Mouse (Mus musculus) myocyte (in vitro differentiated cells): ENCODE results near the gene Mical2. TPM values are rescaled to one million over a fixed set of nuclear protein-coding genes. Genes with fewer than 3 reads are reported as not detected.
A peak's percentile ranks its signal among the peaks of the same experiment; 100 is the strongest.

Experiments
- H3K27me3 ChIP-seq: one replicate; pipeline ENCODE4 v1.6.1; 2011; ENCODE audit not compliant: control insufficient read depth, insufficient read depth, insufficient read length
- H3K36me3 ChIP-seq: one replicate; pipeline ENCODE4 v1.6.1; 2011; ENCODE audit not compliant: control insufficient read depth, insufficient read depth
- H3K4me2 ChIP-seq: one replicate; pipeline ENCODE4 v1.6.1; 2011; ENCODE audit warnings: low read depth, control low read depth
- H3K4me3 ChIP-seq: one replicate; pipeline ENCODE4 v1.5.1; 2011; ENCODE audit warnings: mild to moderate bottlenecking, control low read depth, moderate library complexity
- H3K79me2 ChIP-seq: one replicate; pipeline ENCODE4 v1.6.1; 2011; ENCODE audit not compliant: control insufficient read depth, insufficient read depth
- H3ac ChIP-seq: one replicate; pipeline ENCODE4 v1.6.1; 2011; ENCODE audit not compliant: control insufficient read depth, insufficient read length
- CEBPB ChIP-seq: IDR thresholded peaks from 2 replicates; pipeline ENCODE4 v1.6.1; 2011; ENCODE audit warnings: mild to moderate bottlenecking, moderate library complexity; ENCODE audit not compliant: poor library complexity, insufficient read depth, severe bottlenecking
- E2F4 ChIP-seq: IDR thresholded peaks from one replicate; pipeline ENCODE4 v1.6.1; 2011; ENCODE audit warnings: mild to moderate bottlenecking, control low read depth, moderate library complexity; ENCODE audit not compliant: insufficient read depth
- MAX ChIP-seq: IDR thresholded peaks from one replicate; pipeline ENCODE4 v1.6.1; 2011; ENCODE audit warnings: low read depth, mild to moderate bottlenecking, control low read depth
- MYOD1 ChIP-seq, 3 experiments: IDR thresholded peaks; one replicate each; pipeline ENCODE4 v1.6.1; 2011; ENCODE audit warnings: control low read depth in 2 of 3, low read depth in 2 of 3, mild to moderate bottlenecking in 2 of 3, moderate library complexity in 1 of 3; ENCODE audit not compliant: insufficient read length in 2 of 3, control insufficient read depth in 1 of 3
- MYOG ChIP-seq, 3 experiments: IDR thresholded peaks; one replicate each; pipeline ENCODE4 v1.6.1; 2011; ENCODE audit warnings: control low read depth in 2 of 3, low read depth in 2 of 3, mild to moderate bottlenecking in 2 of 3; ENCODE audit not compliant: insufficient read length in 2 of 3, control insufficient read depth in 1 of 3, insufficient read depth in 1 of 3
- POLR2A ChIP-seq: IDR thresholded peaks from one replicate; pipeline ENCODE4 v1.6.1; 2011; ENCODE audit warnings: low read depth, mild to moderate bottlenecking, control low read depth, moderate library complexity; ENCODE audit not compliant: insufficient read length
- POLR2AphosphoS2 ChIP-seq: IDR thresholded peaks from one replicate; pipeline ENCODE4 v1.6.1; 2011; ENCODE audit warnings: low read depth, control low read depth; ENCODE audit not compliant: insufficient read length
- REST ChIP-seq: IDR thresholded peaks from one replicate; pipeline ENCODE4 v1.6.1; 2011; ENCODE audit warnings: mild to moderate bottlenecking, control low read depth, moderate library complexity; ENCODE audit not compliant: insufficient read depth, insufficient read length
- SRF ChIP-seq: IDR thresholded peaks from one replicate; pipeline ENCODE4 v1.6.1; 2011; ENCODE audit warnings: low read depth; ENCODE audit not compliant: control insufficient read depth, insufficient read length
- TCF12 ChIP-seq: IDR thresholded peaks from one replicate; pipeline ENCODE4 v1.6.1; 2011; ENCODE audit warnings: mild to moderate bottlenecking, control low read depth; ENCODE audit not compliant: poor library complexity, insufficient read depth, severe bottlenecking
- TCF3 ChIP-seq: IDR thresholded peaks from one replicate; pipeline ENCODE4 v1.6.1; 2011; ENCODE audit warnings: low read depth, control low read depth; ENCODE audit not compliant: insufficient read length
- USF1 ChIP-seq: IDR thresholded peaks from one replicate; pipeline ENCODE4 v1.6.1; 2011; ENCODE audit warnings: low read depth, mild to moderate bottlenecking, control low read depth, moderate library complexity
- polyA plus RNA-seq: library from polyadenylated mRNA; unstranded; fragments of >200 nt; fragmentation: generic; extraction: Trizol; gene quantifications from one replicate; pipeline ENCODE4 v1.2.1, GENCODE M21; 2012; ENCODE audit warnings: missing spikeins

Gene Mical2
- polyA plus RNA-seq, 1 experiment = 34.8 TPM

- no peaks in the 10 kb centered on the region for H3K36me3 ChIP-seq
- TF ChIP-seq MAX = no peak
Measured at GRCm38 (mm10) chr7:112267266-112267665, 41.6 kb downstream of the Mical2 start.

GRCm38 (mm10) chr7:112268761-112269425 is 43.2 kb downstream of the Mical2 start:
- H3ac ChIP-seq = no peak overlapping the region
- no peaks in the 10 kb centered on the region for H3K36me3 ChIP-seq
- H3K27me3 ChIP-seq = no peaks in the 10 kb centered on the region
- no peak overlapping the region for H3K4me2 ChIP-seq
- TF ChIP-seq CEBPB (no peak), E2F4 (no peak), POLR2A (no peak), POLR2AphosphoS2 (no peak), MYOD1 (IDR thresholded peaks at IDR 0.05; ENCODE audit: control insufficient read depth in 1 of 3, insufficient read length in 2 of 3, low read depth in 2 of 3) (no peak), TCF12 (no peak), SRF (no peak), MYOG (IDR thresholded peaks at IDR 0.05; ENCODE audit: control insufficient read depth in 1 of 3, insufficient read depth in 1 of 3, insufficient read length in 2 of 3, low read depth in 2 of 3) (no peak), TCF3 (no peak), MAX (no peak), REST (no peak), USF1 (no peak)
- peaks cover 66% of the 10 kb centered on the region for H3K79me2 ChIP-seq
- H3K4me3 ChIP-seq = no peak overlapping the region

More at GRCm38 (mm10) chr7:112267266-112267665, 41.6 kb downstream of the Mical2 start:
- Histone ChIP-seq H3ac (no peak overlapping the region), H3K27me3 (no peaks in the 10 kb centered on the region), H3K4me2 (peak overlapping the region; percentile 22), H3K79me2 (peaks cover 81% of the 10 kb centered on the region), H3K4me3 (no peak overlapping the region)

GRCm38 (mm10) chr7:112270870-112271269 is 45.2 kb downstream of the Mical2 start:
- Histone ChIP-seq H3K4me2 (no peak overlapping the region), H3K79me2 (peaks cover 57% of the 10 kb centered on the region), H3K36me3 (no peaks in the 10 kb centered on the region), H3K27me3 (no peaks in the 10 kb centered on the region), H3ac (no peak overlapping the region), H3K4me3 (no peak overlapping the region)
- TF ChIP-seq TCF3 (no peak), SRF (no peak), CEBPB (no peak), POLR2AphosphoS2 (no peak), MAX (no peak), MYOD1 (IDR thresholded peaks at IDR 0.05; ENCODE audit: control insufficient read depth in 1 of 3, insufficient read length in 2 of 3, low read depth in 2 of 3) (no peak), MYOG (IDR thresholded peaks at IDR 0.05; ENCODE audit: control insufficient read depth in 1 of 3, insufficient read depth in 1 of 3, insufficient read length in 2 of 3, low read depth in 2 of 3) (no peak), POLR2A (no peak), REST (no peak), E2F4 (no peak)

GRCm38 (mm10) chr7:112271627-112272026 is 46.0 kb downstream of the Mical2 start:
- Histone ChIP-seq H3K27me3 (no peaks in the 10 kb centered on the region), H3ac (no peak overlapping the region), H3K4me2 (no peak overlapping the region), H3K79me2 (peaks cover 52% of the 10 kb centered on the region), H3K36me3 (no peaks in the 10 kb centered on the region), H3K4me3 (no peak overlapping the region)
- TF ChIP-seq MYOG (IDR thresholded peaks at IDR 0.05; ENCODE audit: control insufficient read depth in 1 of 3, insufficient read depth in 1 of 3, insufficient read length in 2 of 3, low read depth in 2 of 3) (no peak), TCF3 (no peak), MYOD1 (IDR thresholded peaks at IDR 0.05; ENCODE audit: control insufficient read depth in 1 of 3, insufficient read length in 2 of 3, low read depth in 2 of 3) (no peak), USF1 (no peak), MAX (no peak), POLR2A (no peak), TCF12 (no peak), E2F4 (no peak), POLR2AphosphoS2 (no peak)

- H3K27me3 ChIP-seq = no peaks in the 10 kb centered on the region
- H3K4me3 ChIP-seq = no peak overlapping the region
- H3K4me2 ChIP-seq = no peak overlapping the region
- TF ChIP-seq TCF12 (no peak), SRF (no peak), E2F4 (no peak)
- H3ac ChIP-seq = no peak overlapping the region
- peaks cover 46% of the 10 kb centered on the region for H3K79me2 ChIP-seq
- H3K36me3 ChIP-seq = no peaks in the 10 kb centered on the region
Measured at GRCm38 (mm10) chr7:112272692-112273091, 47.0 kb downstream of the Mical2 start.
